Mouse (Mus musculus): ENCODE measurements around the gene Sh3gl3.

Gene Sh3gl3

DNA sequence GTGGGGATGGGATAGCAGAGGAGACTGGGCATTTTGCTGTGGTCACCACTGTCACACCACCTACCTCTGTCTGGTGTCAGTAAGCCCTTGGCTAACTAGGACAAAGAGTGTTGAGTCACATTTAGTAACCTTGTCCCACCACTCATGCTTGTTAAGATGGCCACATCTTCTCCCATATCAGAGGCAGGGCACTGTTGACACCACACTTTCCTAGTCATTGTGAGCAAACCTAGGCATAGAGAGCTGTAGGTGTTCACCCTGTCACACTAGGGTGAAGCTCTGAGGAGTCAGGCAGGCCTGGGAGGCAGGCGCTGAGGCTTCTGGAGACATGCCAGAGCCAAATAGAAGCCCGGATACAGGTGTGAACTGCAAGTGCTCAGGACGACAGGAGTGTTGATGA is at the start of gene Sh3gl3:
Gene Sh3gl3 (plus strand): TSS at position 301 of the 400 bp plus-strand sequence.
- DNase-seq (ENCODE audit: low read depth, low spot score), result no peak

DNA sequence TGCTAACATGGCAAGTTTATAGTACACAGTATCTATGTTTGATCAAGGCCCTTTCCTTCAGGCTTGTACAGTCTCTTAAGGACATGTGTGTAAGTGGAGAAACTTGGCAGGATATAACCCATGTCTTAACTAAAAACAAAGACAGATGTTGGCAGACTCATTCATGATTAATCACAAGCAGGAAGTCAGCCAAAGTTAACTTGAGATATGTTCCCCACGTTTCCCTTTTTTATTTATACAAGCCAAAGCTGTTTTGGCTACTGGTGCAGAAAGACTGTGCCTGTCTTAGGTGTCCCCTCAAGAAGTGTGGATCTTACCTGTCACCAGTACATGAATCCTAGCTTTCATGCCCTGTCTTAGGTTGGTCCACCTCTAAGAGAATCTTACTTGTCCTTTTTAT is 35.4 kb upstream of the Sh3gl3 start:
- no peak for DNase-seq (ENCODE audit: low read depth, low spot score)

DNA sequence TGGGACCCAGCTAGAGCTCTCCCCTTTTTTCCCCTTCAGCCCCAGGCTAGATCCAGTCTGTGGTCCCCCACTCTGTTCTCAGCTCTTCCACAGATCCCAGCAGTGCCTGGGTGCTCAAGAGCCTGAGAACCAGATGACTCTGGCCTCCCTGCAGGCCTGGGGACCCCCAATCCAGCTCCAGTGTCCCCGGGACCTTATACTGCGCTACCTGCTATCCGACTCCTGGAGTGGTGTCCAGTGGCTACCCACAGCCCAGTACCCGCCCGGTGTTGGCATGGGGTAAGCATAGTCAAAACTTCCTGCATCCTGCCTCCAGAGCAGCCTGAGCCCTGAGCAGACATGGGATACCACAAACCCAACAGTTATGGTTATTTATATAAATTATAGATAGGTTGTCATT is 26.5 kb upstream of the Sh3gl3 start:
- DNase-seq (ENCODE audit: low read depth, low spot score), result no peak

DNA sequence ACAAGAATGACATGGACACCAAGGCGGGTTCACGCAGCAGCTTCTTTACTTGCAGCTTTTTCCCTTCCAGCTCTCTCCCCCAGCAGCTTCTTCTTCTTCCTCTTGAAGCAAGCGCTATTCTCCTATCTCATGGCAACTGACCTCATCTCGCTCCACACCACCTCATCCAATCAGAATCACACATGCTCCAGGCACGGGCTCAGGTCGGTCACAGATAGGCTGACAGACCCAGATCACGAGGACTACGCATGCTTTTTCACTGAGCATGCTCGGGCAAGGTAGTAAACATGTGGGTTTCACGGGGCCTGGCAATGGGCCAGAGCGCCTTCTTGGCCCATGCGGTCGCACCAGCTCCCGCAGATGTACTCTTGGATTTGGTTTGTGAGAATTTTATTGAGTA is 9.0 kb upstream of the Sh3gl3 start:
- DNase-seq (ENCODE audit: low read depth, low spot score), result no peak

DNA sequence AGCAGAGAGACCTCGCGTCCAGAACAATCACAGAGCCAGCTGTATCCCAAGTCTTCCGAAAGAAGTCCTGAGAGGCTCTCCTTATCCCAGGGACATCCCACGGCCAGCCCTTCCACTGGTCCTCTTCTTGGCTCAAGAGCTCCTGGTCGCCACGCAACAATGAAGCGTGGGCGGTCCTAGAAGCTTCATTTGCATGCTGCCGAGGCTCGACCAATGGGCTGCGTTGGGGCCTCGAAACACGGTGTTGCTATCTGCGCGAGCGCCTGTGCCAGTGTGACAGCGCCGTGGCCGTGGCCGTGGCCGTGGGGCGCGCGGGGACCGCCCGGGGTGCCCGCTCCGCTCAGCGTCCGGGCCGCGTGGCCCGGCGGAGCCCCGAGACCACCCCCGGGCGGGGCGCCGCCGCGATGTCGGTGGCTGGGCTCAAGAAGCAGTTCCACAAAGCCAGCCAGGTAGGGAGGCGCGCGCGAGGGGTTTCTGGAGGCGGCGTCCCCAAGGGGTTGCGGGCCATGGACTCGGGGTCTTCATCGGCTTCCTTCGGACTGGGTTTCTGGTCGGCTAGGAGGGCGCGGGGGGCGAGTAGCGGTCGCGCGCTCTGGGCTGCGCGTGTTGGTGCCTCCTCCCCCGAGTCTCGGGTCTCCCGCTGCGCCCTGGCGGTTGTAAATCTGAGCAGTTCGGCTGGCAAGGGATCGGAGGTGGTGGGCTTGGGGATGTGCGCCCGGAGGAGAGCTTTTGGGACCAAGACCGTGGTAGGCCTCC is 1.1 kb downstream of the Sh3gl3 start:
- peak; percentile 82 for DNase-seq (ENCODE audit: low read depth, low spot score)

DNA sequence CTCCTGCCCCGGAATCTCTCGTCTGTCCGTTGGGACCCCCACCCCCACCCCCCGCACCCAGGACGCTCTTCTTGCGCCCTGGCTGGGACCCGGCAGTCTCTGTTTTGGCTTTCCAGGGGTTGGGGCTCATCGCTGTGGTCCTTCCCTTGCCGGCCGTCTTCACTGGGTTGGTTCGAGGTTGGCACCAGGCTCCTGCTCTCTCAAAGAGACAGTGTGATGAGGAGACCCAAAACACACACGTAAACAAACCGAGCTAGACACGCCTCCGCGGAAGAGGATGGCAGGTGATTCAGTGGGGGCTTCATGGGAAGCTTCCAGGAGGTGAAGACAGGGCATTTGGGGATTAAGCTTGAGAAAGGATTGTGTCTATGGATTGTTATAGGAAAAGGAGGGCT is 1.7 kb downstream of the Sh3gl3 start:
- DNase-seq (ENCODE audit: low read depth, low spot score), result no peak

DNA sequence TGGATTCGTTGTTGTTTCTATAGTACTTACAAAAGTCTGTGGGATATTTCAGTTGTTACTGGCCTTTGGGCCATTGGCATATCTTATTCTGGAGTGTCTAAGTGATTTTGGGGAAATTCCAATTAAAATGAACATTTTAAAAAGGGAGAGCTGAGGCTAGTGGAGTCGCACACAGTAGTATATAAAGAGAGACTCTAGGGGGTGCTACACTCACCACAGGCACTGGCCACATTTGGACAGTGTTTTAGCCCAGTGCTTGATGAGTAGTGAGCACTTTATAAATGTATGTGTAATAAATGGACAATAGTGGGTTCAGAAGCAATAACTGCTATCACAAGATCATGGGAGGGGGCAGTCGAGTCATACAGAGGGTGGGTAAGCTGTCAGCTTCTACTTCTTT is 2.6 kb downstream of the Sh3gl3 start:
- DNase-seq (ENCODE audit: low read depth, low spot score), result no peak

DNA sequence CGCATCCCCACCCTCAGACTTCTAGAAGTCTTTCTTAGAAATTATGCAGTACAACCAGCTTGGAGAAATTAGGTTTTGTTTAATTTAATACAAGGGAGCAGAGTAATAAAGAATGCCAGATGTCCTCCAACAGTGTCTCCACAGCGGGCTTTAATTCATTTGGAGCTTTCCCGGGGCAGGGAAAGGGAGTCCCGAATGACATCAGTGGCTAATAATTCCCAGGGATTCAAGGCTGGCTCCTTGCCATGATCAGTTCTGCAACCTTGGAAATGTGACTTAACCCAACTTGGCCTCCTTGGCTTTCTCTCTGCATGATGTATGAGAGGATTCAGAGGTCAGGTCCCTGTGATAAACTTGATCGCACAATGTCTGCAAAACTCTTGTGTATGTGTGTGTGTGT is 3.7 kb downstream of the Sh3gl3 start:
- DNase-seq (ENCODE audit: low read depth, low spot score), result no peak

DNA sequence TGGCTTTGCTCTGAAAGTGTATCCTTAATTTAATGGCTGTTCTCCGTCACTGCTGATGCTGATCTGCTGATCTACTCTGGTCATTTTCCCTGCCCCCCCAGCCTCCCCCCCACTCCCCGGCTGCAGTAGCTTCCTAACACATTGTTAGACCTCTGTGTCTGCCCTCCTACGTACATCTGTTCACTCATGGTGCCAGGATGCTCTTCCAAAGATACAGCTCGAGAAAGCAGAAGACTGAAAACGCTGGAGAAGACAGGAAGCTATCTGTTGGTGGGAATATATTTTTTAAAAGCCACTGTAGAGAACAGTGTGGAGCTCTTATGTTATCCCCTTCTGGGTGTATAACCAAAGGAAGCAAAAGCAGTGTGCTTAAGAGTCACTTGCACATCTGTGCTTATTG is 7.3 kb downstream of the Sh3gl3 start:
- DNase-seq (ENCODE audit: low read depth, low spot score), result no peak

DNA sequence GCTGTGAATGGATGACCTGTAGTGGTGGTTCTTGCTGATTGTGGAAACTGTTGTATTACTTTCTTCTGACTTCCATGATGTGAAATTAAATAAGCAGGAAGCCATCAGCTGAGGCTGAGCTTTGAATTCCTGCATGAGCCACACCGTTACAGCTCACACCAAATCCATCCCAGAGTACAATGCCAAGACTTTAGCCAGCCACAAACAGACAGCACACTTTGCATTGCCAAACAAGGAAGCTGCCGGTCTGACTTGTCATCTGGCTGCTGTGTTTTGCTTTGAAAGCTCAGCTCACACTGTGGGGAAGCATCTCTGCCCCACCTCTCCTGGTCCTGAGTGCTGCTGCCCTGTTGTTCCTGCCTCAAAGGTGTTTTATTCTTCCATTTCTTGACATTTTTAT is 9.1 kb downstream of the Sh3gl3 start:
- no peak for DNase-seq (ENCODE audit: low read depth, low spot score)

DNA sequence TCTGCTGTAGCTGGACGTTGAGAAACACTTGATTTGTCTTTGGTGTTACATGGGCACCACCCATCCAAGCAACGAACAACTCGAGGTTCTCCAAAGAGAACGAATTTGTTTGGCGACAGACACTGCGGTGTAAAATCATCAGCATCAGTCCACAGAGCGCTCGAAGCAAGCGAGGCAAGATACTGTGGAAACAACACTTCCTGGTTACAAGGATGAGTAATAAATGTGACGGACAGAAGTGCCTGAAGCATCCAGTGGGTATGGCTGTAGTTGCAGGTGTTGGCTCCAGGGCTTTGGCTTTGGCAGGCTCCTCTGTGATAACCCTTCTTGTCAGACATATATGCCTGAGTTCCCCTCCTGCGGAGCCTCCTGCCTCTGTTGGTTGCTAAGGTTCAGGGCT is 18.0 kb downstream of the Sh3gl3 start:
- peak; percentile 32 for DNase-seq (ENCODE audit: low read depth, low spot score)

DNA sequence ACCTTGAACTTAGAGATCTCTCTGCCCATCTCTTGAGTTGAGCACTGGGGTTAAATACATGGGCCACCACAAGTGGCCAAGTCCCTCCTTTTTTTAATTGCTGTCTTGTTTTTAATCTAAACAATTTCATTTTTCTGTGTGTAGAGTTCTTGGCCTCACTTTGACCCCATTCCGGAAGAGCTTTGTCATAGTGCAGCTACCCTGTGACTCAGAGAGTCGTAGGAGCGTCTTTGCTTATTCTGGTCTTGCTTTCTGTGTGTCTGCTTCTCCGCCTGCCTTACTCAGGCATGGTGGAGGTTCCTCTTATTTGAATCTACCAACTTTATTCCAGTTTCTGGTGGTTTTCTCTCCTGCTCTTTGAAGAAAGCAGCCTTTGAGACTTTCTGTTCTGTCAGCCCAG is 18.9 kb downstream of the Sh3gl3 start:
- DNase-seq (ENCODE audit: low read depth, low spot score), result peak; percentile 47

DNA sequence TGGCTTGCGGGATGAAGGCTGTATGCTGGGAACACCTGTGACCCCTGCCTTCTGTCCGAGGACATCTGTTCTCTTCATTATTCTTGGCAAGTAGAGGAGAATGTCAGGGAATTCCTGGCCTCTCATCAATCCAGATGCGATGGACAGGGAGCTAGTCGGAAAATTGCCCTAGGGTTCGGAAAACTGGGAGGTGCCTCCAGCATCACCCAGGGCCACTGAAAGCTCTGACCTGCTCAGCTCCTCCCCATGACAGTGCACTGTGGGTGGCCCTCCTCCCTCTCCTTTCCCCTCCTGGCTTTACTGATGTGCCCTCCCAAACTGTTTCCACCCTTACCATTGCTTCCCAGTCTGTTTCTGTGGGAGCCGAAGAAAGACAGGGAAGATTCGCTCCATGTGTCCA is 29.5 kb downstream of the Sh3gl3 start:
- DNase-seq (ENCODE audit: low read depth, low spot score), result no peak

DNA sequence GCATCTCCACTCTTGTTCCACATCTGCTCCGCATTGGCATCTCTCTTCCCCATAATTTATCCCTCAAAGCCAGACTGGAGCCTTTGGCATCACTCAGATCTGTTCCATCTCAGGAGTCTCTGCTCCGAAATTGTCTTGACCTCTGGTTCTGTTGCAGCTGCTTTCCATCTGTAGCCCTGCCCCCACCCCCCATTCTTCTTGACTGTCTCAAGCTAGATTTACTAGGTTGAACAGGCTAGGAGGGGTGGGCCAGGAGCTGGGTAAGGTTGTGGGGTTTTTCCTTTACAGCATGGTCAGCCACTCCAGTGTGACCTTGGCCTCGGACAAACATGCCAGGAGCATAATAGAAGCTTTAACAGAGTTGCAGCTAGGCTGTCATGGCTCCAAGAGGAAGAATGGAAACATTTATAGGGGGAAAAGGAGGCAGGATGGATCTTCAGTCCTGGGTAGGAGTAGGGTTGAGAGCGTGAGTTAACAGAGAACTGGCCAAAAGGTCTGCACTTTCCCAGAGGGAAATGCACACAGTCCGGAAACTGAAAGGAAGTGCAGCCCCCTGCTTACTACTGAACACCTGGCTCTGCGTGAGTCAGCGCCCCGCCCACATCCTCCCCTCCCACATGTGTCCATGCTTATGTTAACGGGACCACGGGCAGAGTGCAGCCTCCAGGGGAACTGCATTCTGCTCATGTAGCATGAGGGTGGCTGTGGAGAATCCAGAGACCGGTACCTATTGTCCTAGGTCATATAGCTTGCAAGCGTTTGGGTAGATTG is 30.6 kb downstream of the Sh3gl3 start:
- DNase-seq (ENCODE audit: low read depth, low spot score), result peak; percentile 76

DNA sequence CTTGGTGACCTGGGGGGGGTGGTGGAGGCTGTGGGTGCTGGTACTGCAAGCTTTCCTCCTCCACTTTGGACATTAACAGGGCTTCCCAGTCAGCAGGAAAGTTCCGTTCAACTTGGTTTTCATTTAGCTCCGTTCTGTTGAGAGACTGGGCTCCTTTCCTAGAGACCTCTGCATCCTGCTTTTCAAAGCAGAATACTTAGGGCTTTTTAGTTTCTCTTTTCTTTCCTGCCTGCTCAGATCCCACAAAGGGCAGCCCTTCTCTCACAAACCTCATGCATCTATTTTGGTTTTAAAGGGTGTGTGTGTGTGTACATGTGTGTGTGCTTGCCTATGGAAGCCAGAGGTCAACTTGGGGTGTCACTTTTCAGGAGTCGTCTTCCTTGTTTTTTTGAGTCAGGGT is 31.3 kb downstream of the Sh3gl3 start:
- no peak for DNase-seq (ENCODE audit: low read depth, low spot score)

DNA sequence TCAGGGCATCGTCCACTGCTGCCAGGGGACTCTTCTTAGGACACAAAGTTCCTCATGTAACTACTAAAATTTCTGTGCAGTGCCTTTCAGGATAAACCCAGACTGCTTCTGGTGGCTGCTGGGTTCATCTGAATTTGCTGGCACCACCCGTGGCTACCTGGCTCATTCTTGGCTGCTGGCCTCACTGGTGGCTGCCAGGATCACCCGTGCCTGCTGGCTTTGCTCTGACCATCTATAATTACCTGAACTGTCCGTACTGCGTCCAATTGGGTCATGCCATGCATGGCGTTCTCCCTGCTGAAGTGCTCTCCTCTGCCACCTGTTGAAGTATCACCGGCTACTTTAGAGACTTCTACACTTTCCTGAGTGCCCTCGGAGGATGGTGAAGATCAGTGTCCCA is 33.1 kb downstream of the Sh3gl3 start:
- no peak for DNase-seq (ENCODE audit: low read depth, low spot score)

DNA sequence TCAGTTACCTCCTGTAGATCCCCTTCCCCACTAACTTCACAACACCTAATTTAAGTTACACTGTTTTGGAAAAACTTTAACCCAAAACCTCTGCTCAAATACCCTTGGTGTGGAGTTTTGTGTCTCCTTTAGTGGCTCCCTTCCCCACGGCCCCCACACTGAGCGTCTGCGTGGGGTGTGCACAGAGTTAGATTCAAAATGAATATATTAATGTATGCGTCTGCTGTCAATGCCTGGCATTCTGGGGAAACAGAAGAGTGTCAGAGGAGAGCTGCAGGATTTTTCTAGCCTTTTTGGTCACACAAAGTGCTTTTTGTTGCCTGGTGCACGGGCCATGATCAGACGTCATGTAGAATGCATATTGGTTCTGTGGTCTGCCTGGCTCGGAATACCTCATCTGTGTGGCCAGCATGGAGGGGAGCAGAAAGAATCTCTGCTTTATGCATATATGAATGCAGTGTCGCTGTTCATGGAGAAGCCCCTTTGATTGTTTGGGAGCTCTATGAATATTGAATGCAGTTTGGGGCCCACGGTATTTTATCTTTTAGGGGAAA is 47.8 kb downstream of the Sh3gl3 start:
- DNase-seq (ENCODE audit: low read depth, low spot score), result no peak

DNA sequence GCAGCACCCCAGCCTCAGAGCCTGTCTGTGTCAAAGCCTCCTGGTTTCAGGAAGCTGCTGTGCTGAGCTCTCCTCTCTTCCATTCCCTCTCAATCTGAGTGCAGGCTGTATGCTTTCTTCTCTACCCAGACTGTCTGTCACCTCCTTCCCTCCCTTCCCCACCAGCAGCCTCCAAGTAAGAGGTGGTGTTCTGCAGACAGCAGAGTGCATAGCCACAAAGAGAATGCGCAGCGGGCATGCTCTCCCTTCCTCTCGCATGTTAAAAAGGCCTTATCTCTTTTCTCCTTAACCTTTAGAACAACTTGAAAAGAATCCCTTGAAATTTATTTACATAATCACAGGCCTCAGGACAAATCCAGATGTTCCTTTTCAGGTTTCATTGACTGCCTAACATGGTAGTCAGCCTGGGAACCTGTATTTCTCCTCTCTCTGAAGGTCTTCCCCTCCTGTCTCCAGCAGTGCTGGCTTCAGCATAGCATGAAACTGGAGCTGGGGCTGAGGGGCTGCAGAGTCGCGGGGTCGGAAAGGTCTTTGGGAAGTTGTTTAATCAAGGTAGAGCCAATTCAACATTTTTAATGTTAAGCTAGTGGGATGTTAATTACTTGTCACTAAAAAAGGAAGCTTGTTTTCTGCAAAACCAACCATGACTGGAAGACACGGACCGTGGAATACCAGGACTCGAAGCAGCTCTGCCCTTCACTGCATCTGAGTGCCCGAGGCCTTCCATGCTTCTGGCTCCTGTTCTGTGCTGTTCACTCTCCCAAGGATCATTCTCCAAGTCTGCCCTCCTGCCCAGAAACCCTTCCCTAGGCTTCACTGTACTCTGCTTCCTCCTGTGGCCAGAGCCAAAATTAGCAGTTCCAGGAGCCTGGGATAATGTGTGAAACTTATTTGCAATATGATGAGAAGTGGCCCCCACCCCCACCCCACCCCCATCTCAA is 50.5 kb downstream of the Sh3gl3 start:
- no peak for DNase-seq (ENCODE audit: low read depth, low spot score)

DNA sequence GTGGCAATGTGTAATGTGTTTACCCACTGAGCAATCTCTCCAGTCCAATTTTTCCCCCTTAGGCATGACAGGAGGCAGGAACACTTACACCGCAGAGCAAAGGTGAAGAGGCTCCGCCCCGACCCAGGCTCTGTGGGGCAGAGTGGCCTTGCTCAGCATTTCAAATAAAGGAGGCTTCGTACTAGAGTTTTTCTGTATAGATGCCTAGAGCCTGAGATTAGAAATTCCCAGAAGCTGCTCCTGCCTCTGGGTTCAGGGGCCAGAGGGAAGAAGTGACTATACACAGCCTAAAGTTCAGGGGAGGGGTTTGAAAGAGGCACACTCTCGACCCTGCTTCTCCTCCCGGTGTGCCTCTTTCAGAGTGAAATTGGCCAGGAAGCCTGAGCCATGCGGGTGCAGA is 59.6 kb downstream of the Sh3gl3 start:
- no peak for DNase-seq (ENCODE audit: low read depth, low spot score)

DNA sequence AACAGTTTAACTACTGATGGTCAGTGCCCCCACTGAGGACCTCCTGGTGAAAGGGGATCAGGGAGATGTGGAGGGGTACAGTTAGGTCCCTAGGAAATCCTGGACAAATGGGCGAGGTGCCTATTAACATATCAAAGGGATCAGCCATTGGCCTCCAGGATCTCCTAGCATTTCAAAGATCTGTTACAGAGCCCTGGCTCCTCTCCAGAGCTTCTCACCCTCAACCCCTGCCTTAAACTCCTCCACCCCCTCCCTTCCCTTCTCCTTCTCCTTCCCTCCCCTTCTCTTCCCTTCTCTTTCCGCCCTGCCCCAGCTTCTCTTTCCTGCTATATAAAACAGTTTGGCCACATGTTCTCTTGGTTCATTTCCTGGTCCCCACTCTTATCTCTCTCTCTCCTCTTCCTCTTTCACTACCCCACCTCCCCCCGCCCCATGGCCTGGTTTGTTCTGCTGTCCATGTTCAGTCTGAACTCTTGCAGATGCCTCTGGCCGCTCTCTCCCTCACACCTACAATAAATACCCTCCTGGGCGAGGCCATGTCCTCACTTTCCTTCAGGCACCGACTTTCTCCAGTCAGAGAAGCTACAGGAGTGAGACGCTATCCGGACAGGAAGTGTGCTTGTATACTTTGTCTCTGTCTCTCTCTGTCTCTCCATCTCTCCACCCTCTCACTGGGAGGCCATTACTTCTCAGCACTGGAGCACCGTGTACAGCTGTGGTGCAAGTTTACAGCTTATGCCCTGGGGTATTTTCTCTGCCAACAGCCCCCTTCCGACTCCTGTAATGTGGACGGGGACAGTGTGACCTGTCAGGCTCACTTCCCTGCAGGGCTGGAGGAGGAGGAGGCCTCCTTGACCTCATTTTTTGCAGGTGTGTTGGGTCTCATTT is 60.6 kb downstream of the Sh3gl3 start:
- peak; percentile 18 for DNase-seq (ENCODE audit: low read depth, low spot score)

DNA sequence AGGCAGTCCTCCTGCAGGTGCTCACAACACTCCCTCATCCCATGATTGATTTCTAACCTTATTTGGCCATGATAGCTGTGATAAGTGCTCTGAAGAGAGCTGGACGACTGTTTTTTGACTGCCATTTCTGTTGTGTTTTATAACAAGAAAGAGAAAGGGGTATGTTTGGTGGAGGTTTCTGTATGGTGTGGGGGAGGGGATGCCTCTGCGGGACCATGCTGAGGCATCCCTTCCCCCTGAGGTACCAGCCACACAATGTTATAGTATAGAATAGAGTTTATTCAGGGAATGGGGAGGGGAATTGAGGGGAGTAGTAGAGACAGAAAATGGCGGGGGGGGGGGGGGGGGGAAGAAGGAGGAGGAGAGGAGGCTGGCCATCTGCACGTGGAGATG is 61.3 kb downstream of the Sh3gl3 start:
- peak; percentile 24 for DNase-seq (ENCODE audit: low read depth, low spot score)

Data from CD4-positive, CD25-positive, alpha-beta regulatory T cell, adult 2 months (primary cell).